Mouse (Mus musculus): ENCODE data around the gene Zfp219.

The Zfp219 gene

DNA sequence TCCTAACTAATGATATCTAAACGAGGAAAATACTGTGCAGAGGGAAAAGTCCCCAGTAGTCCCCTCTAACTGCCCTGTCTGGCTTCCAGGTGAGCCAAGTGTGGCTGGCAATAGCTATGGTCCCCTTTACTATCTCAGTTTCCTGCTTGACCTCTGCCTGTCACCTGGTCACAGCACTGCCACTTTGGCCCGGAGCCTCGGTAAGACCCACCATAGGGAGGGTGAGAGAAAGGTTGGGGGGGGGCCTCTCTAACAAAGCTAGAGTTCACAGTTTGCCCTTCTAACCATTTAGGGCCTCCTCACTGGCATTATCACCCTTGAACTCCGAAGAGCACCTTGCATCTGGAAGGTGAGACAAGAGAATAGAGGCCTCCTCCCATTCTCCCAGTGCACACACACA lies 2.9 kb downstream of the Zfp219 start:
- DNase-seq = peak; percentile 87

DNA sequence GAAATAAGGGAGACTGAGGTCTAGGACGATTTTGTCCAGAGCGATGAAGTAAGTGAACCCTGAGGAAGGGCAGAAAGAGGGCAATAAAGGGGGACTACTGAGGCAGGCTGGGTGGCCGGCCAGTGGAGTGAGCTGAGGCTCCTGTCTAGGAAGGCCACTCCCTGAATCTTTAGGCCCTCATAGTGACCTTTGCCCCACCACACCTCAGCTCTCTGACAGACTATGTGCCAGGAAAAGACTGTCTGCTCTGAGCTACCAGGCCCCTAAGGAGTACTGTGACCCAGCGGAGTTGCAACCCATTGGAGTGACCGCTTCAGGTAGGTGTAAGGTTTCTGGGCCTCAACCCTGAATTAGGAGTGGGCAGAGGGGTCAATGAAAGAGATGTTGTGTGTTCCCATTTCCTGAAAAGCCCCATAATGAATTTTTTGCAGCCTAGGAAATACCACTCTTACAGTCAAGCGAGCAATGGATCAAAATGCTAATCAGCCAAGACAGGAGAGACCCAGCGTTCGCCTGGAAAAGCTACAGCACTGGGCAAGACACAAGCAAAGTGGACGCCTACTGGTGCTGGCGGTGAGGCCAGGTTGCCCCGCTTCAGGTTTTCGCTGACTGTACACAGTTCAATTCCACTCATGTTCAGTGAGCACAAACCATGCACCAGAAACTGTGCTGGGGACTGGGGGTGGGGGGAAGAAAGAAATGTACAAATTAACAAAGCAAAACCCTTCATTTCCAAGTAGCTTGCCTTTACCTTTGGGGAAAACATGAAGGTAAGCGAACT lies 3.7 kb downstream of the Zfp219 start:
- DNase-seq = peak; percentile 87

DNA sequence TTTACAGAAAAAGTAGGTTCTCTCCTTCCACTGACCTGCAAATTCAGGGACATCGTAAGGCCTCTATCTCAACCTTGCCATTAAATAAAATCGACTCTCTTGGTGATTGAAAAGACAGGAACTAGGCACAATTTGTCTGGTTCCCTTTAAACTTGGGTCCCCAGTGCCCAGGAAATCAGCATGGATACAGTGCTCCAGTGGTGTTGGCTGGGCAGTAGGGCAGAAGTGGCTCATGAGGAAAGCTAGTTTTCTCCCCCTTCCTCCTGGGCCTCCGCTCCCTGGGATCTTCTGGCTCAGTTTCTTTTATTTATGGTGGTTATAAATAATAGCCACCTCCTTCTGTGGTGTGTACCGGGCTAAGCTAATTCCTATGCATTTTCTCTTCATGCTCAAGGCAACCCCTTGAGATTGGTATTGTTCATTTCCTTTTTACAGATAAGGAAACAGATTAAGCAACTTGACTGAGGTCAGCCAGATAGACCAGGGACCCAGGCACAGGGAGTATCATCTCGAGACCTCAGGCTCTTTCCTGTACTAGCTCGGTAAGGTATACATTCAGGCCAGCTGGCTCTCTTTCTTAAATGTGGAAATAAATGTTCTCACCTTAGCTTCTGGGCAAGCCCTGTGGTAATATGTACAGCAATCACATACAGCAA lies 5.0 kb downstream of the Zfp219 start, which contains the start of gene Tmem253:
Tmem253 (plus strand) TSS at position 214 of the 656 bp plus-strand sequence.
- no peak for DNase-seq

DNA sequence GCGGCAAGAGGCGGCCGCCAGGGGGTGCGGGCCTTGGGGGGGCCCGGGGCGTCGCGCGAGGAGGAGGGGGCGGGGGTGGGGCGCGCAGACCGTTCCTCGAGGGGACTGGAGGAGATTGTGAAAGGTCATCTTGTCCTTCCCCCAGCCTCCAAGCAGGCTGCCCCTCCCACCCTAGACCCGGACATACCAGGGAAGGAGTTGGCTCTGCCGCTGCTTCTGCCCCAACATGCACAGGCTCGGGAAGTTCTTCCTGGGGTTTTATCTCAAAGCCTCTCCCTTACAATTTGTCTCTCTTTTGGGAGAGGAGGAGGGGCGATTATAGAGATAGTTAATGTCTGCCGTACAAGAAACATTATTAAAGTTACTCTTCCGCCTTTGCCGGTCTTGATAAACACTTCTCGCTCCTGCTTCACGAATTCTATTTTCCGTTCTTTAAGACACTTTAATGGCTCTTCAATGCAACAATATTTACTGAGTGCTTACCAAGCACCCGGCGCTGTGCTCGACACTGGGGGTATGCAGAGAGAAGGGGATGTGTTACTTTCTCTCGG lies 5.7 kb downstream of the Zfp219 start:
- DNase-seq = peak; percentile 98

DNA sequence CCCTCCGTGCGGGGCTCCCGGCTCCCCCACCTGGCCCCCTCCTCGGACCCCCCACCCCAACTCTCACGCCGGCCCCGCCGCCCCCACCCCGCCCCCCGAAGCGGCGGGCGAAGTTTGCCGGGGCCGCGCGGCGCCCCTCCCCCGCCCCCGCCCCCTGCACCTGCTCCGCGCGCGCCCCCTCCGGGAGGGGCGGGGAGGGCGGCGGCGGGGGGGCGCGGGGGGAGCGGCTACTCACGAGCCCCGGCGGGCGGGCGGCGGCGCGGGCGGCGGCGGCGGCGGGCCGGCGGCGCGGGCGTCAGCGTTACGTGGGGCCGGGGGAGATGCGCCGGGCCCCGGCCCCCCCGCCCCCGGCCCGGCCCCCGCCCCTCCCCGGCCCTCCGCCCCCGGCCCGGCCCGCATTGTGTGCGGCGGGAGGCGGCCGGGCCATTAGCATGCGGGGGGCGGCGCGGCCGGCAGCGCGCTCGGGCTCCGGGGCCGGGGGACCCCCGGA lies 6.2 kb downstream of the Zfp219 start:
- peak; percentile 86 for DNase-seq

DNA sequence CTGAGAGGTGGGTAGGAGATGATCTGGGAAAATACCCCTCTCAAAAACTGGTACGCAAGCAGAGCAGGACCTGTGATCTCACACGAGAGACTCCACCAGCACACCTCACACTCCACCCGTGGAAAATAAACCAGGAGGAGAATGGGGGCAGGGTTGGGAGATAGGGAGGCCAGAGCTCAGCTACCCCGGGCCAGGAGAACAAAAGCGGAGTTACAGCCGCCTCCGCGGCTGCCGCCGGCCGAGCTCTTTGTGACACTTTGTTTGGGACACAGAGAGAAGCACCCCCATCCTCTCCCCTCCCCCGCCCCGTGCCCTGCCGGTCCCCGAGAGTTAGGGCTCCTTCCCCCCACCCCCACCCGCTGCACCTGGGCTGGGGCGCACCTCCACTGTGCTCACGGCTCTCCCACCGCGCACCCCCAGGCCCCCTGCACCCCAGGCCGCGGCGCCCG lies 6.7 kb downstream of the Zfp219 start:
- DNase-seq = peak; percentile 96

DNA sequence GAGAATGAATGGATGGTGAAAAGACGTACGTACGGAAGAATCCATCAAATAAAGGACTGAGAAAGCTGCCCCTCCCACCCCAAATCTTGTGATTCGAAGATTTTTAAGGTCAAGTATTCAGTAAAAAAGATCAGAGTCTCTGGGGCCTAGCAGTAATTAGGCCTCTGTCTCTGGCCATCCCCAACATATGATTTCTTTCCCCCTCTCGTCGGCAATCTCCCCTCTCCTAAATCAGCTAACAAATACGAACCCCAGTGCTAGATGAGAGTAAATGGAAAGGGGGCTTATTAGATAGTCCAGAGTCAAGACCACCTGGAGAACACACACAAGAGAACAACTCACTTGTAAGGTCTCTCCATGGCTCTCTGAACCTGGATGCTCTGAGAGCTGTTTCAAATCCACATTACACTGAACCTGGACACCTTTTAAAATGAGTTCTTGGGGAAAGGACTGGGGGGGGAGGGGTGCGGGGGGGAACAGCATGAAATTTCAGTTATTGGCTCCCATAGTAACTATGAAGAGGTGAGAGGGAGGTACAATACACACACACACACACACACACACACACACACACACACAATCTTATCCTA lies 7.4 kb downstream of the Zfp219 start:
- no peak for DNase-seq

DNA sequence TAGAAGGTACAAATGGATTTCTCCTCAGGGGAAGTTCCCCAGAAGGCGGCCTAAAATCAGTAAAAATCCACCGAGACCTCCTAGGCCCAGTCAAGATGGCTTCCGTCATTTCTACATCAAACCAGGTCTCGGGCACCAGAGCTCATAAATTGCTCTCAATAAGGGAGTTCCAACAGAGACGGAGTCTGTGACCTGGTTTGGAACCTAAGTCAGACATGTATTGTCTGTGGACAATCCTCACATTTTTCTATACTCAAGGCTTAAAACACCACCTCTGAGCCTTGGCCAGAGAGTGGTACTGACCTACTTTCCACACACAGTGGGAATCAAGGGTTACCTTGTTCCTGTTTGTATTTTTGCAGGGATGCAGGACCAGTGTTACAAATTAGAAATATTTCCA lies 8.0 kb downstream of the Zfp219 start:
- DNase-seq = no peak

DNA sequence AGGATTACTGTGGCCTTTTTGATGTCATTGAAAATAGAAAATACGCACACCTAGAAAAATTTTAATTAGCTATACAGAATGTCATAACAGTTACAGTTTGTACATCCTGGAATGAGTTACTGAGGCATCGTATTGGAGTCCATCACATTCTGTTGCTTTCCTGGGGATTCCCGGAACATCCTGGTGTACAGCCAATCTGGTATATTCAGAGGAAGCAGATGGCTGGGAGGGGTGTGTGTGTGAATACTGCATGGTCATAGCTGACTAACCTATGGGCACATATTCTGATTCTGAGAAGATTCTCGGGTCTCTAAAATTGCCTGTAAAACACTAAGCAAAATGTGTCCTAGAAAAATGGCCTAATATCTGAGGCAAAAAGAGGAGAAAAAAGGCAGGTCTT lies 8.4 kb downstream of the Zfp219 start:
- DNase-seq = no peak

DNA sequence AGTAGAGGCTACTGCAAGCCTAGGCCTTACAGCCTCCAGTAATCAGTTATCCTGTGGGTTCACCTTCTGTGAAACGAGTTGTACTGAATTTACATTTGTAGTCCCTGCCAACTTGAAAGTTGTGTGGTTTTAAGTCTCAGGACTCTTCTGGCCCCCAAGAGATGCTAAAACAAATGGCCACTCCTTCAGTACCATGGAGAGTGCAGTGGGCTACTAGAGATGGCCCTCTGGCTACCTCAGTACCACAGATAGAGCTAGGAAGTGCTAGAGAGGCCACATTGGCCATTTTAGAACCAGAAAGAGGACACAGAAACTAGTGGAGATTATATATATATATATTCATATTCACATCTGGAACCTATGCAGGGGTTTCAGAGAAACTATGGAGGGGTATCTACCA lies 8.8 kb downstream of the Zfp219 start:
- no peak for DNase-seq

DNA sequence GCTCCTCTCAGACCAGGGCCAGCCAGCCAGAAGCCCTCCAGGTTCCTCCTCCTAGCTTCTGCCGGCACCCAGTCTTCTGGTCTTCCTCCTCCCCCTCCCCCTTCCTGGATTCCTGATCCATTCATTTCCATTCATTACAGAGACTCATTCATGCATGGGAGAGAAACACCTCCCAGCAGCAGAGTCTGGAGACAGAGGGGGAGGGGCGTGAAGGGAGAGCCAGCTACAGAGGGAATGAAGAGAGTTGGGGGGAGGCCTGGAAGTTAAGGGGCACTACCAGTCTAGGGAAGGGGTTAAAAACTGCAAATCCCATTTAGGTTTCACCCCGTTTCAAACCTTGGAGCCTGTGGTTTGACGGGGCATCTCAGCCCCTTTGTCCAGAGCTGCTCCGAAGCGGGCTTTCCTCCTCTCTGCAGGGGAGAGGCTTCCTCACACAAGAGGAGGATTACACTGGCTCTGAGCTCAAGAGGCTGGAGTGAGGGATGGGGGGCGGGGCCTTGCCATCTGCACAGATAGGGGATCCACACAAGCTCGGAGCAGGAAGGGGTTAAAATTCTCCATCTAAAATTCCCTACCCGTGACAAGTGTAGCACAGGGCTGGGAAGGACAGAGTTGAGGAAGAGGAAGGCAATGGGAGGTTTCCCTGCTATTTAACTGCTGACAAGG lies 10.0 kb downstream of the Zfp219 start:
- peak; percentile 89 for DNase-seq

DNA sequence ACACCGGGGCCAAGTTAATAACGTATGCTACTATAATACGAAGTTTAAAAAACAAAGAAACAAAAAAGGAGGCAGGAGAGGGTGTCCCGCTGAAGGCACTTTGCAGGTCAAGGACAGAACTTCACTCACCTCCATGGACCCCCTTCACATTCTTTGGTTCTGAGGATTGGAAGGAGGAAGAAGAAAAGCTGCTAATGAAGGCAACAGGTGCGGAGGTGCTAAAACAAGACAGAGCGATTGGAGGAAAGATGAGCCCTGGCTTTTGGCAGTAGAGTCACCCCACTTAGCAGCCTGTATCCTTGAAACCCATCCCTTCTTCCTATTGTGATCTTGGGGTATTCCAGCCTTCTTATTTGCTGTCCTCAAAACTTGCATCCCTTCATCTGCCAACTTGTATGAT lies 10.7 kb downstream of the Zfp219 start:
- DNase-seq = no peak

DNA sequence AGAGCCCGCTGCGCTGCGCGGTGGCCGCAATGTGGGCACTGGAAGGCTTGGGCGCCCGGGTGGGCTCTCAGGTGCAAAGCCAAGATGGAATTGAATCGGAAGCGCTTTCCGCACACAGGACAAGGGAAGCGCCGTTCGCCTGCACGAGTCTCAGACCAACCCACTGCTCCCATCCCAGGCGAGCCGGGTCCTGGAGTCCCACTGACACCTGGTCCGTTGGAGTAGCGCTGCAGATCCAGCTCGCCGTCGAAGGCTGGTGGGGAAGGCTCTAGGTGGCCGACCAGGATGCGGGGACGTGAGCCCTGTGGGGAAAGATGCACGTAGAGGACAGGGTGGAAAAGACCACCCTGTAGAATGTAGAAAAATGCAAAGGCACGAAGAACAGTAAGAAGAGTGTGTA lies 11.2 kb downstream of the Zfp219 start:
- peak; percentile 93 for DNase-seq

DNA sequence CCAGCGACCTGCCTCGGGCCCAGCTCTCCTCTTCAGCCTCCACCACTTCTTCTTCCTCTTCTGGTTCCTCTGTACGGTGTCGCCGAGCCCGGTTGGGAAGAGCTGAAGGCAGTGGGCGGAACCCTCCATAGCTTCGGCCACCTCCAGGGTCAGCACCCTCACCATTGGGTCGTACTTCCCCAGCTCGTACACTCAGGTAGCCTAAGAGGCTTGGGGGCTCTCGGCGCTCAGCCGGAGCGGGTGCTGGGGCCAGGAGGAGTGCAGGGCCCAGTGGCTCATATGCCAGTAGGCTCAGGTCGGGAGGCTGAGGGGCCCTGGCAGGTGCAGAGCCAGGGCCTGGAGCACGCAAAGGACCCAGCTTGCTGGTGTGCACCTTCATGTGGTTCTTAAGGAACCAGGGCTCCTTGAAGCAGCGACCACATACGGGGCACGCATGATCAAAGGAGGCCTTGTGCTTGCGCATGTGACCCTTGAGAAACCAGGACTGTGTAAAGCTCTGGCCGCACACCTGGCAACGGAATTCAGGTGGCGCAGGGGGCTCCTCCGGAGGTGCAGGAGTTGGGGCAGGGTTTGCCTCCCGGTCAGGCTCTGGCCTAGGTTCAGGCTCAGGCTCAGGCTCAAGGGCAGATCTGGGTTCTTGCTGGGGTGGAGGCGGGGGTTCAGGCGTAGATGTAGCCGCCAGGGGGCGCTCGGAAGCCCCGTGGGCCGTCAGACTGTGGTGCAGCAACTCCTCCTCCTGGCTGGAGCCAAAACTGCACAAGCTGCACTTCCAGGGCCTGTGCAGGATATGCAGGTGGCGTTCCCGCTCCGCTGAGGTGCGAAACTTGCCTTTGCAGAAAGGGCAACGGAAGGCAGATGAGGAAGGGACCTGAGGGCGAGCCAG lies 12.0 kb downstream of the Zfp219 start:
- peak; percentile 98 for DNase-seq

DNA sequence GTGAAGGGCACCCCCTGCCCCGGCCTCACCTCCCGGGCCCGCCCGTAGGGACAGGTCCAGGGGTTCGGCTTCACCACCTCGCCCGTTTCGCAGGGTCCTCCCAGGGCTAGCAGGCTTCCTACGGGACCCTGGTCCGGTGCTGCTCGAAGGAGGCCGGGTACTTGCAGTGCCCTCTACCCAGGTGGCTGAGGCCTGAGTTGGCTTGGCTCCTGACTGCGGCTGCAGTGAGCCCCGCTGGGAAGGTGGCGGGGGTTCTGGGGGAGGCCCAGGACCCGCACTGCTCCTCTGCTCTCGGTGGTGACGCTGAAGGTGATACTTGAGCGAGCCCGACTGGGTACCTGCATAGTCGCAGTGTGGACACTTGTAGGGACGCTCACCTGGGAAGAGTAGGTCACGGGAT lies 13.8 kb downstream of the Zfp219 start:
- peak; percentile 92 for DNase-seq

DNA sequence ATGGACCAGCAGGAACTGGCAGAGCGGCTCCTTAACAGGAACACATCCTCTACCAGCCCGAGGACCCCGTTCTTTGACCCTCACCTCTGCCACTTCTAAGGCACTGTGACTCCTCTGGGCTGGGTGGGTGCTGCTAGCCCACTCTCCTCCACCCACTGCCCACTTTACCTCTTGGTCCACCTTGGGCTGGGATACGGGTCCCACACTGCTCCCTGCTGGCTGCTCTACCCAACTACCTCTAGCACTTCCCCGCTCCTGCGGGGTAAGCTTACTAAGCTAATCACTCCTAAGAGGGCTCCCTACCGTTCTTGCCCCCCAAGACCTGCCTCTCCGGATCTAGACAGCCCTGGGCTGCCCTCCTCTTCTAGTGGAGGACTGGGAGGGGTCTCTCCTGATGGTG lies 14.3 kb downstream of the Zfp219 start:
- peak; percentile 92 for DNase-seq

DNA sequence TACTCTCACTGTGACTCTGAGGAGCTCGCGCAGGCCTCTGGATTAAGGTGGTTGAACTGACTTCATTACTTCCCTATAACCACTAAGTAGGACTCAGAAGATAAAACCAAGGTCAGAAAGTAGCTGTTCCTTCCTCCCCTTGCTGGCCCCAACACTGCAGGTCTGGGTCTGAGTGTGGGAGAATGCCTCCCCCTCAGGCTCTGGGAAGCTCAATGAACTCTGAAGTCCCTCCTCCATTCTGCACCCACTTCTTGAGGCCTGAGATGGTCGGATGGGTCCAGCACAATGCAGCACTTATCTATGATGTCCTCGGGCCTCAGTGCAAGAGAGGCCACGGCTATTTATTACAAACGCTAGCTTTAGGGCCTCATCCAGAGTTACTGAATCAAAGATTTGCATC lies 14.9 kb downstream of the Zfp219 start:
- DNase-seq = no peak

DNA sequence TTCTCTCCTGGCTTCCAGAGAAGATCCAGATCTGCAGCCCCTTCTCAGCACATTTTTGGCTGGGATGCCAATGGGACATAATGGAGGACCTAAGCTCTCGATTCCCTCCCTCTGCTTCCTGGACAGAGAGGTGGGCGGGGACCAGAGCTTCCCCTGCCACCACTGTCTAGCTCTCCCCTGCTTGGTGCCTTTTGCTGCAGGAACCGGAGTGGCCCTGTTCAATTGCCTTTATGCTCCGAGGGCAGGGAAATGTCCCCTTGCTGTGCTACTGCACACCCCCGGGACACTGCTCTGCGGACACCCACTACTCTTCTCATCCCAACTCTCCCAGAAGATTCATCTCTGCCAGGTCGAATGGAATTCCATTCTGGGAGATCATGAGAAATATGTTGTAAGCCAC lies 15.4 kb downstream of the Zfp219 start:
- DNase-seq = peak; percentile 90

DNA sequence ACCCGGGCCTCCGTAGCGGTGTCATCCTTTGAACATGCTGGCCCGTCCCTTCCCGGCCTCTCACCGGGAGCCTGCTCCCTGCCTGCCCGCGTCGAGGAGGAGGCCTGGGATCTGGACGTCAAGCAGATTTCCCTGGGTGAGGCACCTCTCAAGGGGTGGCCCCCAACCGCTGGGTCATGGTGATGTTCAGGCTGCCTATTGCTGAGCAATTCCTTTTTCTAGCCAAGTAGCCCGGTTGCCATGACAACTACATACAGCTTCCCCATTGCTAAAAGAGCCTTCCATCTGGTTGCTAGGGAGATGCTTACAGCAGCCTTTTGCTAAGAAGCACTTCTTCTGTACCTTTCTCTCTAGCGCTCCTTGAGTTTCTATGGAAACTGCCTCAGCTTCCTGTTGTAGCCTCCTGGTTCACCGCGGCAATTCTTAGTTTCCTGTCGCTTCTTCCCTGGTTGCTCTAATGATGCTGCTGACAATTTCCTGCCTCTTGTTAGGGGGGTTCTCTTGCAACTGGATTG lies 16.5 kb downstream of the Zfp219 start:
- peak; percentile 93 for DNase-seq

DNA sequence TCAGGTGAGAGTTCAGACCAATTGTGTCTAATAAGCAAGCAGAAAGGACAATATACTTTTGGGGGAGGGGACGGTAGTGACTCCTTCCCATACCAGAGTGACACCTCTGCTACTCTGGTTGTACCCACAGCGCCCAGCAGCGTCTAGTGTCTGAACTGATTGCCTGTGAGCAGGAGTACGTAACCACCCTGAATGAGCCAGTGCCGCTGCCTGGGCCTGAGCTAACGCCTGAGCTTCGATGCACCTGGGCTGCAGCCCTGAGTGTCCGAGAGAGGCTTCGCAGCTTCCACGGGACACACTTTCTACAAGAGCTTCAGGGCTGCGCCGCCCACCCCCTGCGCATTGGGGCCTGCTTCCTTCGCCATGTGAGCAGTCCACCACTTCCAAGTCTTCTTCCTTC lies 23.1 kb downstream of the Zfp219 start:
- peak; percentile 89 for DNase-seq

DNA sequence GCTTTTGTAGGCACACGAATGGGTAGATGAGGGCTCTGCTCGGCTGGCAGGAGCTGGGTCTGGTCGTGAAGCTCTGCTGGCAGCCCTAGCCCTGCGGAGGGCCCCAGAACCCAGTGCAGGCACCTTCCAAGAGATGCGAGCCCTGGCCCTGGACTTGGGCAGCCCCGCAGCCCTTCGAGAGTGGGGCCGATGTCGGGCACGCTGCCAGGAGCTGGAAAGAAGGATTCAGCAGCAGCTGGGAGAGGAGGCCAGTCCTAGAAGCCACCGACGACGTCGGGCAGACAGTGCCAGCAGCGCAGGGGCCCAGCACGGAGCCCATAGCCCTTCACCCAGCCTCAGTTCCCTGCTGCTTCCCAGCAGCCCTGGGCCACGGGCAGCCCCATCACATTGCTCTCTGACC lies 23.7 kb downstream of the Zfp219 start:
- peak; percentile 89 for DNase-seq

All from heart, adult 11 months (tissue).